Comparison of ENCODE assay signal across 8 mouse cellular contexts in the genomic region with DNA sequence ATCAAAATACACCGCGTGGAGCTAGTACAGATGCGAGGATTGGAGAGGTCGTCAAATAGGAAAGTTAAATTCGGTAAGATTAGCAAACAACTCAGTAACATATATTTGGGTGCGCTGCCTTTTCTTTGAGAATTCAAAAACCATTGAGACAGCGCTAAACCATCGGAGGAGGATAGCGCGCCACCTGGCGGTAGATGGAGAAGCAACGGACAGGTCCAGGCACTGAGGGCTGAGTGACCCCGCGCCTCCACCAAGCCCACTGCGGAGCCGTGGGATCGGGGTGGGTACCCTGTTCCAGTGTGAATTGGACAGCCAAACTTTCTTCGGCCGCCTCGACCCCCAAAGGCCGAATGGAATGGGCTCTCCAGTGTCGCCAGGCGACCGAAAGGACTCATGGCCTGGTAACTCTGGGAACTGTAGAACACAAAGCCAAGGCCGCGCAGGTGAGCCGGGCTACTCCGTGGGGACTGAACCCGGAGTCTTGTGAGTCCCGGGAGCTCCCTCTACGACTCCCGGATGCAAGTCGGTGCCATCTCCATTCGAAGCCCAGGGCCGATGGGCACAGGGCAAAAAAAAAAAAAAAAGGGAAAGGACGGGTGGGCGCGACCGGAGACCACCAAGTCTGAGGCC. TPM values are rescaled to one million over a fixed set of nuclear protein-coding genes. Genes with fewer than 3 reads are reported as not detected.
DNase-seq lines count a peak whose midpoint lies in the region; ATAC-seq and TF ChIP-seq lines count a peak whose summit lies in the region.

No protein-coding gene starts in this region.

- peaks cover 69% of the 10 kb centered on the region for H3K27me3 ChIP-seq in E14TG2a.4 (ENCODE audit: insufficient read depth, low read length)
- H3K27me3 ChIP-seq in forebrain, embryonic 14.5 days (replicated peaks; ENCODE audit: control insufficient read depth, insufficient read depth, low read length) = peaks cover 33% of the 10 kb centered on the region

- DNase-seq in c-Kit-positive CD71-positive TER-119-negative erythroid progenitor cells, embryonic 14.5 days (ENCODE audit: low read depth) = peak; percentile 46
- DNase-seq in forebrain, embryonic 14.5 days (ENCODE audit: low spot score) = peak; percentile 90
- DNase-seq in heart, postnatal 14 days = peak; percentile 86 to 92
- peak; percentile 79 for DNase-seq in layer of hippocampus, adult 11-12 months (ENCODE audit: low spot score)
- DNase-seq in lung, adult 18-20 months = peak; percentile 47 to 56
- DNase-seq in testis, postnatal 14 days (ENCODE audit: low spot score) = peak; percentile 73

- peak overlapping the region; percentile 53 for H3K4me3 ChIP-seq in E14TG2a.4 (replicated peaks; ENCODE audit: low read length)
- peak overlapping the region; percentile 46 for H3K4me3 ChIP-seq in forebrain, embryonic 14.5 days (ENCODE audit: low read depth, low read length)
- peak overlapping the region; percentile 27 for H3K4me3 ChIP-seq in olfactory bulb, adult 2 months (ENCODE audit: insufficient read depth, low read depth, low read length)

- peak overlapping the region; percentile 77 for H3K4me2 ChIP-seq in forebrain, embryonic 14.5 days (ENCODE audit: low read length)

- H3K27ac ChIP-seq in forebrain, embryonic 14.5 days (ENCODE audit: low read depth, low read length) = no peak overlapping the region
- no peak overlapping the region for H3K27ac ChIP-seq in olfactory bulb, adult 2 months (ENCODE audit: insufficient read depth, low read depth, low read length)

- peak overlapping the region; percentile 65; the same call in 1 of the 2 replicates for H3K9ac ChIP-seq in forebrain, embryonic 14.5 days (ENCODE audit: low read length)

- TF ChIP-seq CTCF in E14TG2a.4 (conservative IDR thresholded peaks at IDR 0.05; ENCODE audit: low read length) = peak; percentile 69
- peak; percentile 78 for TF ChIP-seq CTCF in olfactory bulb, adult 2 months (IDR thresholded peaks at IDR 0.05; ENCODE audit: insufficient read depth, low read depth, low read length)

- peak; percentile 87 for ATAC-seq in forebrain, embryonic 14.5 days

- no peaks in the 10 kb centered on the region for H3K36me3 ChIP-seq in E14TG2a.4 (ENCODE audit: insufficient read depth, low read length)
- H3K36me3 ChIP-seq in forebrain, embryonic 14.5 days (ENCODE audit: control insufficient read depth, insufficient read depth, low read length) = no peaks in the 10 kb centered on the region

- H3K4me1 ChIP-seq in E14TG2a.4 (replicated peaks; ENCODE audit: low read depth, low read length) = peaks cover 18% of the 10 kb centered on the region
- peaks cover 4% of the 10 kb centered on the region; the same call in 1 of the 2 replicates for H3K4me1 ChIP-seq in forebrain, embryonic 14.5 days (ENCODE audit: control insufficient read depth, insufficient read depth, low read length)
- H3K4me1 ChIP-seq in olfactory bulb, adult 2 months (ENCODE audit: control insufficient read depth, insufficient read depth, low read length) = peaks cover 16% of the 10 kb centered on the region

- intact Hi-C loops in heart, postnatal 14 days (cut with DNase I) = loop anchor here (1.0 kb wide), 2 partner anchors 41 to 91 kb away; no protein-coding TSS in a partner anchor

- no peaks in the 10 kb centered on the region for H3K9me3 ChIP-seq in E14TG2a.4 (ENCODE audit: low read length)
- no peaks in the 10 kb centered on the region for H3K9me3 ChIP-seq in forebrain, embryonic 14.5 days (replicated peaks; ENCODE audit: control insufficient read depth, low read length)

- WGBS in forebrain, embryonic 14.5 days = 3% methylated on average over 38 of the region's 39 CpGs
- WGBS in olfactory bulb, adult 2 months = 1% methylated on average over 35 of the region's 39 CpGs

- no peak for TF ChIP-seq POLR2A in olfactory bulb, adult 2 months (IDR thresholded peaks at IDR 0.05; ENCODE audit: insufficient read depth, low read depth, low read length)

RNA-seq across cellular contexts. Expression of gene Col26a1, which starts 1.5 kb away (rescaled TPM):
- polyA plus RNA-seq in forebrain, embryonic 14.5 days (2014; fragmentation: Nextera tagmentation; extraction: Ambion mirVana) = 8.8 and 12.4 TPM in 2 replicates
- 1 to 10 TPM; 5.2 to 6.6 TPM for total RNA-seq in heart, postnatal 14 days (2021)
- polyA plus RNA-seq in olfactory bulb, adult 2 months (2012; ENCODE audit: insufficient read depth, insufficient read length, low replicate concordance, missing spikeins) = not detected in 2 replicates

RNA-seq across cellular contexts. Expression of gene Ift22, which starts 26.5 kb away (rescaled TPM):
- polyA plus RNA-seq in forebrain, embryonic 14.5 days (2014; fragmentation: Nextera tagmentation; extraction: Ambion mirVana) = 137 and 158 TPM in 2 replicates
- 10 to 100 TPM; 10.7 to 12.0 TPM for total RNA-seq in heart, postnatal 14 days (2021)
- polyA plus RNA-seq in olfactory bulb, adult 2 months (2012; ENCODE audit: insufficient read depth, insufficient read length, low replicate concordance, missing spikeins) = not detected in 2 replicates

Comparison
In these comparisons a context has a peak if more than half of its experiments do, and no peak if none do; other contexts are left out.
1. RNA of gene Ift22, which starts 26.5 kb away (polyA plus RNA-seq): 137 to 158 TPM in forebrain, embryonic 14.5 days; not detected in olfactory bulb, adult 2 months; every median in the first group is over 100 times any median in the second.
2. Peak in every context shown above with its lines, with median percentiles within 50 percentile points of each other: H3K4me3 ChIP-seq and DNase-seq.